Mouse (Mus musculus) cortical plate, adult 2 months (tissue): Measurements from ENCODE around the gene Kntc1.

ENCODE experiments used
- CTCF ChIP-seq: fragments of 200-500 bp; IDR thresholded peaks from 2 replicates; pipeline ENCODE4 v1.5.1; 2011; ENCODE audit warnings: mild to moderate bottlenecking, control low read depth, low read length; ENCODE audit not compliant: insufficient read depth; ENCODE audit errors: extremely low read depth
- POLR2A ChIP-seq: fragments of 200-500 bp; IDR thresholded peaks from 2 replicates; pipeline ENCODE4 v1.6.1; 2011; ENCODE audit warnings: mild to moderate bottlenecking, low read length, control low read depth; ENCODE audit not compliant: insufficient read depth; ENCODE audit errors: extremely low read depth

DNA sequence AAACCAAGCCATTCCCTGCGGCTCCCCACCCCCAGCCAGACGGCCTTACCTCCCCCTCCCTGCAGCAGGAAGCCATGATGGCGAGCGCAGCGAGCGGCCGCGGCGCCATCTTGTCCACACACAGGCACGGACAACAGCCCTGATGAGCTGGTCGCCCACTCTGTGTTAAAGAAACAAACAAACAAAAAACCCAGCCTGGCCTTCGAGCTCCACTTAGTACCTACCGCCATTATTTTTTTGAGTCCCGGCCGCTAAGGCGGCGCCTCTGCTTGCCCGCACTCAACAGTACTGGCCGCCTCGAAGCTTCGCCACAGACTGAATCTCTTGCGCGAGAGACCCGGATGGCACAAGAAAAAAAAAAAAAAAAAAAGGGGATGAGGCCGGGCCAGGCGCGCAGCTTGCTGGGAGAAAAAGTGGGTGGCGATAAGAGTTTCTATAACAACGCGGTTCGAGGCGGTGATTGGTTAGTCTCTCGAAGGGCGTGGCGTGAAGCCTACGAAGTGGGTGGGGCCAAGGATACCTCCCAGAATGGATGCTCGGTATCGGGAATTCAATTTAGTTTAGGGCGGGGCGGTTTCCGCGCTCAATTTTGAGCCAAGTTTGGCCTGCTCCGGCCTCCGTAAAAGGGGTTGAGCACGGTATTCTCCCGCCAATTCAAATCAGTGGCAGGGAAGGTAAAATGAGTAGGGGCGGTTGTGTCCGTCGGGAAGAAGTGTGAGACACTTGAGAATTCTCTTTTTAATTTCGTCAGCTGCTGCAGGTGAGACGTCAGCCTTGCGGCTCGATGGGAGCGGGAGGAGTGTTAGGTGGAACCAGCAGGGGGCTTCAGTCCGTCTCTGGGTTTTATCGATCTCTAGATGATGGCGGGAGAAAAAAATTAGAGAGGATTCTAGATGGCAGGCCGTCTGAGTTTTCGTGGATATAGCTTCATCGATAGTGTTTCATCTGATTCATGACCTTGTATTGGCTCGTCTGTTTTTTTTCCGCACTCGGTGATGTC lies at the start of gene Kntc1, which contains the start of gene Rsrc2:
- TF ChIP-seq CTCF (0 out of 2 replicates have a peak, but pooled peaks have one; percentile 6), POLR2A (peak; percentile 94)
